Mouse (Mus musculus) splenic B cell, adult 2 months (primary cell): ENCODE measurements around the gene Plac1.
"Not testable (repeated sequence)": the region's sequence is repeated elsewhere in the genome, so short reads cannot be mapped to it uniquely, and the experiment has no call there.

ENCODE experiments used
- DNase-seq: peaks from one replicate; pipeline ENCODE4 v3.0.0-alpha.2; 2011; ENCODE audit warnings: low read depth, low spot score
- H3K27me3 ChIP-seq: 2 replicates; pipeline ENCODE4 v1.6.1; 2012; ENCODE audit warnings: mild to moderate bottlenecking, low read length, moderate library complexity, mixed read lengths; ENCODE audit not compliant: control insufficient read depth, poor library complexity, insufficient read depth, severe bottlenecking
- H3K36me3 ChIP-seq: 2 replicates; pipeline ENCODE4 v1.6.1; 2012; ENCODE audit warnings: mild to moderate bottlenecking, low read length, moderate library complexity, mixed read lengths; ENCODE audit not compliant: control insufficient read depth, poor library complexity, insufficient read depth, severe bottlenecking

Plac1 gene

DNA sequence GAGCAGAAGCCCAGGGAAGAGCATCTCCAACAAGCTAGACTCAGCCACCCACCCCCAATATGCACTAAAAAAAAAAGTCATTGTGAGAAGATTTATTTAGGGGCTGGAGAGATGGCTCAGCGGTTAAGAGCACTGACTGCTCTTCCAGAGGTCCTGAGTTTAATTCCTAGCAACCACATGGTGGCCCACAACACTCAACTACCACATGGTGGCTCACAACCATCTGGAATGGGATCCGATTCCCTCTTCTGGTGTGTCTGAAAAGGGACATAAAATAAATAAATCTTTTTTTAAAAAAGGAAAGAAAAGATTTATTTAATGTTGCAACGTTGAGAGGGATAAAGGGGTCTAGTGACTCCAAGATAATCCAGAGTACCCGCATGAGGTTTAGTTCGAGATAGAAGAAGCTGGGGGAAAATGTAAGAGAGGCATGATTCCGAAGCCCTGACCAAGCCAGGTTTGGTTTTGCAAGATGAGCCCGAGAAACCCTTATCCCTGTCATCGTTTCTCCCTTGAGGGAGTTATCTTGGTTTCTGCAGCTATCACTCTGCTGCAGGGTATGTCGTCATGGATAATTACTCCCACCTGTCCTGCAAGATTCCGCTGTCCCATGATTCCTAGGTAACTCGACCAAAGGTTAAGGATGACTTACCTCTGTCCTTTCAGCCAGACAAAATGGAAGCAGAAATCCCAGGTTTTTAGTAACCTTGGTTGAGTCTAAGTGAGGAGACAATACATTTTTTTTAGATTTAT, 214.3 kb downstream of the Plac1 start:
- Histone ChIP-seq H3K36me3 (no peaks in the 10 kb centered on the region), H3K27me3 (no peaks in the 10 kb centered on the region)
- DNase-seq: no peak

DNA sequence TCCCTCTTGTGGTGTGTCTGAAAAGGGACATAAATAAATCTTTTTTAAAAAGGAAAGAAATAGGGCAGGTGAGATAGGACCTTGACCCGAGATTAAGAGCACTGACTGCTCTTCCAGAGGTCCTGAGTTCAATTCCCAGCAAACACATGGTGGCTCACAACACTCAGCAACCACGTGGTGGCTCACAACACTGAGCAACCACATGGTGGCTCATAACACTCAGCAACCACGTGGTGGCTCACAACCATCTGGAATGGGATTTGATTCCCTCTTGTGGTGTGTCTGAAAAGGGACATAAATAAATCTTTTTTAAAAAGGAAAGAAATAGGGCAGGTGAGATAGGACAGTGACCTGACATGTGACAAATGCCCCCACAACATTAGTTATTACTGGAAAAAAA, 215.6 kb downstream of the Plac1 start:
- H3K27me3 ChIP-seq, H3K36me3 ChIP-seq, DNase-seq: not testable (repeated sequence)

DNA sequence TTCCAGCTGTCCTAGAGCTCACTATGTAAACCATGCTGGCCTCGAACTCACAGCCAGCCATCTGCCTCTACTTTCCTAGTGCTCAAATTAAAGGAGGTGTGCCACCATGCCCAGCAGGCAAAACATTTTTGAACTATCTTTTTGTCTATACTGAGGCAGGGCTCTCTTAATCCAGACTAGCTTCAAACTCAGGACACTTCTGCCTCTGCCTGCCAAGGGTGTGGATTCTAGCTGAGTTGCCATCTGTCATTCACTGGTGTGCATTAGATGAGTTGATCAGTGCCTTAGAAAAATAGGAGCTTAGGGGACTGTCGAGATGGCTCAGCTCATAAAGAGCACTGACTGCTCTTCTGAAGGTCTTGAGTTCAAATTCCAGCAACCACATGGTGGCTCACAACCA, 216.9 kb downstream of the Plac1 start:
- DNase-seq: no peak
- H3K36me3 ChIP-seq: no peaks in the 10 kb centered on the region
- H3K27me3 ChIP-seq: no peaks in the 10 kb centered on the region
